ENCODE assay signal across 9 mouse cellular contexts in the genomic region with DNA sequence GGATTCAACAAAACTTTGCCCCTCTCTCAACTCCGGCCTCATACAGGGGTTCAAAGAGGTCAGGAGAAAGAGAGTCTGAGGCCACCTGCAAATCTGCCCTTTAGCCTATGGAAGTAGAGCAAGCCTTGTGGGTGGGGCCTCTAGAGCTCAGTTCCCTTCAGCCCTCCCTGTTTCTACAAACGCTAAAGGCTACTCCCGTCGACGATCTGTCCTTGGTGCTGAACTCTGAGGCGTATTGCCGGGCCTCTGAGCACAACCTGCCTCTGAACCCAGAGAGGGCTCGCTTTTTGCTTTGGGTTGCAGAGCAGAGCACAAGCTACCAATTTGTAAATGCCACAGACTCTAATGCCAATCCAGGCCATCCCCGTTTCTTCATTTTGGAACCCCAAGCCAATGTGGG. TPM values are rescaled to one million over a fixed set of nuclear protein-coding genes. Genes with fewer than 3 reads are reported as not detected.
A peak's percentile ranks its signal among the peaks of the same experiment; 100 is the strongest.
DNase-seq lines count a peak whose midpoint lies in the region; ATAC-seq lines count a peak whose summit lies in the region.
"Had no signal": no experiment of that assay in that cellular context is flagged by ENCODE, and none has a peak within 500 bp of the region (broad histone marks: within the 10 kb centered on the region; RNA-seq: fewer than 3 reads in every experiment).

No protein-coding gene starts in this region.

- H3K4me3 ChIP-seq in midbrain, embryonic 15.5 days, result peak overlapping the region; percentile 73
- H3K4me3 ChIP-seq: liver, embryonic 15.5 days had no signal

- peaks cover 46% of the 10 kb centered on the region for H3K4me1 ChIP-seq in midbrain, embryonic 15.5 days
- H3K4me1 ChIP-seq: liver, embryonic 15.5 days had no signal

- 0 out of 2 replicates have a peak, but pooled peaks cover 4% of the 10 kb centered on the region for H3K27me3 ChIP-seq in midbrain, embryonic 15.5 days (replicated peaks)

- H3K4me2 ChIP-seq in midbrain, embryonic 15.5 days, result peak overlapping the region; percentile 77
- H3K4me2 ChIP-seq: liver, embryonic 15.5 days had no signal

- peak; percentile 62 to 69; a peak in 3 of 4 replicates for ATAC-seq in hematopoietic stem cell, adult 5-6 weeks (replicated peaks in 1 of 2; ENCODE audit: insufficient read depth in 1 of 2, low FRiP score in 2 of 2, low TSS enrichment in 1 of 2, low read depth in 1 of 2, poor library complexity in 2 of 2, severe bottlenecking in 2 of 2)
- no peak for ATAC-seq in midbrain, embryonic 15.5 days (replicated peaks)

- H3K27ac ChIP-seq in midbrain, embryonic 15.5 days, result 0 out of 2 replicates have a peak overlapping the region, but pooled peaks have one; percentile 6
- H3K27ac ChIP-seq: liver, embryonic 15.5 days had no signal

- no peaks in the 10 kb centered on the region for H3K9me3 ChIP-seq in midbrain, embryonic 15.5 days
- H3K9me3 ChIP-seq: liver, embryonic 15.5 days had no signal

- DNase-seq in kidney, postnatal 4 days, result peak; percentile 75 to 77
- DNase-seq in kidney, adult 8-10 months, result no peak
- peak; percentile 90 for DNase-seq in R1 (ENCODE audit: low read depth, low spot score)
- DNase-seq in right cerebral cortex, postnatal 36 days (ENCODE audit: low spot score in 2 of 2), result no peak
- DNase-seq in cerebellum, postnatal 10 days, result no peak
- no peak for DNase-seq in urinary bladder, adult 18-20 months (ENCODE audit: low spot score in 2 of 2)

- H3K9ac ChIP-seq in midbrain, embryonic 15.5 days, result peak overlapping the region; percentile 78
- H3K9ac ChIP-seq: liver, embryonic 15.5 days had no signal

- WGBS in midbrain, embryonic 15.5 days, result 10% methylated on average over 9 of the region's 9 CpGs

- peaks cover 18% of the 10 kb centered on the region for H3K36me3 ChIP-seq in midbrain, embryonic 15.5 days (replicated peaks)
- H3K36me3 ChIP-seq: liver, embryonic 15.5 days had no signal

RNA-seq across cellular contexts. Expression of gene Ncan, which starts 3.1 kb away (rescaled TPM):
- not detected in 2 replicates for total RNA-seq in hematopoietic stem cell, adult 5-6 weeks (2017)
- polyA plus RNA-seq in midbrain, embryonic 15.5 days (2015; fragmentation: Nextera tagmentation; extraction: Ambion mirVana), result 186 and 193 TPM in 2 replicates

RNA-seq across cellular contexts. Expression of gene Nr2c2ap, which starts 13.5 kb away (rescaled TPM):
- 11.4 and 13.9 TPM in 2 replicates for total RNA-seq in hematopoietic stem cell, adult 5-6 weeks (2017)
- 36.7 and 39.1 TPM in 2 replicates for polyA plus RNA-seq in midbrain, embryonic 15.5 days (2015; fragmentation: Nextera tagmentation; extraction: Ambion mirVana)

RNA-seq across cellular contexts. Expression of gene Rfxank, which starts 21.3 kb away (rescaled TPM):
- total RNA-seq in hematopoietic stem cell, adult 5-6 weeks (2017), result 6.8 and 22.8 TPM in 2 replicates
- polyA plus RNA-seq in midbrain, embryonic 15.5 days (2015; fragmentation: Nextera tagmentation; extraction: Ambion mirVana), result 13.4 and 14.2 TPM in 2 replicates

RNA-seq across cellular contexts. Expression of gene Borcs8, which starts 21.7 kb away (rescaled TPM):
- total RNA-seq in hematopoietic stem cell, adult 5-6 weeks (2017), result 39.0 and 43.0 TPM in 2 replicates
- 59.1 and 64.8 TPM in 2 replicates for polyA plus RNA-seq in midbrain, embryonic 15.5 days (2015; fragmentation: Nextera tagmentation; extraction: Ambion mirVana)

RNA-seq across cellular contexts. Expression of gene Mef2b, which starts 21.9 kb away (rescaled TPM):
- total RNA-seq in hematopoietic stem cell, adult 5-6 weeks (2017), result 0.25 TPM in 1 of 2 replicates, not detected in the other
- 0.37 and 0.56 TPM in 2 replicates for polyA plus RNA-seq in midbrain, embryonic 15.5 days (2015; fragmentation: Nextera tagmentation; extraction: Ambion mirVana)
- polyA plus RNA-seq: liver, embryonic 15.5 days had no signal

Comparison
In these comparisons a context has a peak if more than half of its experiments do, and no peak if none do; other contexts are left out.
1. DNase-seq: peak in kidney, postnatal 4 days (2 of 2) and R1 (single experiment); none in kidney, adult 8-10 months (0 of 2), right cerebral cortex, postnatal 36 days (0 of 2), cerebellum, postnatal 10 days (0 of 2) and urinary bladder, adult 18-20 months (0 of 2).